Mouse (Mus musculus): ENCODE measurements around the gene Stum. TPM values are rescaled to one million over a fixed set of nuclear protein-coding genes. Genes with fewer than 3 reads are reported as not detected.

Stum gene
- polyA plus RNA-seq, 1 experiment from 2014 or later, result 0.31 TPM

GRCm38 (mm10) chr1:180428101-180428712 is 55.1 kb downstream of the Stum start:
- Histone ChIP-seq H3K9me3 (no peaks in the 10 kb centered on the region), H3K27me3 (no peaks in the 10 kb centered on the region), H3K4me1 (peaks cover 26% of the 10 kb centered on the region), H3K27ac (no peak overlapping the region), H3K9ac (no peak overlapping the region), H3K4me2 (peak overlapping the region; percentile 22), H3K36me3 (0 out of 2 replicates have a peak, but pooled peaks cover 6% of the 10 kb centered on the region), H3K4me3 (no peak overlapping the region)
- 15% methylated on average over 9 of the region's 9 CpGs for WGBS
- no peak for ATAC-seq (ENCODE audit: insufficient number of reproducible peaks, insufficient read depth, low FRiP score, low TSS enrichment, low read depth)

- peak overlapping the region; percentile 22 for H3K4me2 ChIP-seq
- H3K4me3 ChIP-seq, result no peak overlapping the region
- ATAC-seq (ENCODE audit: insufficient number of reproducible peaks, insufficient read depth, low FRiP score, low TSS enrichment, low read depth), result no peak
- peaks cover 21% of the 10 kb centered on the region for H3K4me1 ChIP-seq
- no peak overlapping the region for H3K9ac ChIP-seq
- 0 out of 2 replicates have a peak, but pooled peaks cover 6% of the 10 kb centered on the region for H3K36me3 ChIP-seq
- H3K27me3 ChIP-seq, result no peaks in the 10 kb centered on the region
- H3K9me3 ChIP-seq, result no peaks in the 10 kb centered on the region
- 49% methylated on average over 10 of the region's 10 CpGs for WGBS
- H3K27ac ChIP-seq, result no peak overlapping the region
Observed at GRCm38 (mm10) chr1:180427685-180428084, 55.6 kb downstream of the Stum start.

- Histone ChIP-seq H3K27ac (no peak overlapping the region), H3K36me3 (peaks cover 10% of the 10 kb centered on the region), H3K4me3 (no peak overlapping the region), H3K27me3 (no peaks in the 10 kb centered on the region), H3K4me2 (no peak overlapping the region), H3K4me1 (peaks cover 20% of the 10 kb centered on the region), H3K9me3 (no peaks in the 10 kb centered on the region), H3K9ac (no peak overlapping the region)
- ATAC-seq (ENCODE audit: insufficient number of reproducible peaks, insufficient read depth, low FRiP score, low TSS enrichment, low read depth), result no peak
- WGBS, result 84% methylated on average over 6 of the region's 6 CpGs
Observed at GRCm38 (mm10) chr1:180426405-180426804, 56.9 kb downstream of the Stum start.

DNA sequence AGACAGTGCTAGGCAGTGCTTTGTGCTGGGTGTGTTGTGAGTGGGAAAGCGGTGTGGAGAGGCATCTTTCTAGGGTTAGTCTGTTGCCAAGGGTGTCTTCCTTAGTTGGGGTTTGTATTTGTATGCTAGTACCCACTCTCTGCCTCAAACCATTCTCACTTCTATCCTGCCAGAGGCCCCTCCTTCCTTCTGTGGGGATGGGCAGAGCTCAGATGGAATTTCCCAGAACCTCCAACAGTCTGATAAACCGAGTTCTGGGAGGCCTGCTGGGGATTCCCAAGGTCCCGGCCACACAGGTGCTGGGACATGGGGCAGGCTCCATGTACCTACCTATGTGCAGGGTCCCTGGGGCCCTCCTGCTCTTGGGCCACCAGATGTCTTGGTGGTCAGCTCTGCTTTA is 59.4 kb downstream of the Stum start:
- Histone ChIP-seq H3K9ac (no peak overlapping the region), H3K36me3 (peaks cover 34% of the 10 kb centered on the region), H3K9me3 (no peaks in the 10 kb centered on the region), H3K27ac (no peak overlapping the region), H3K27me3 (no peaks in the 10 kb centered on the region), H3K4me3 (no peak overlapping the region), H3K4me1 (peaks cover 28% of the 10 kb centered on the region), H3K4me2 (no peak overlapping the region)
- ATAC-seq (ENCODE audit: insufficient number of reproducible peaks, insufficient read depth, low FRiP score, low TSS enrichment, low read depth), result no peak
- 75% methylated on average over 3 of the region's 3 CpGs for WGBS

DNA sequence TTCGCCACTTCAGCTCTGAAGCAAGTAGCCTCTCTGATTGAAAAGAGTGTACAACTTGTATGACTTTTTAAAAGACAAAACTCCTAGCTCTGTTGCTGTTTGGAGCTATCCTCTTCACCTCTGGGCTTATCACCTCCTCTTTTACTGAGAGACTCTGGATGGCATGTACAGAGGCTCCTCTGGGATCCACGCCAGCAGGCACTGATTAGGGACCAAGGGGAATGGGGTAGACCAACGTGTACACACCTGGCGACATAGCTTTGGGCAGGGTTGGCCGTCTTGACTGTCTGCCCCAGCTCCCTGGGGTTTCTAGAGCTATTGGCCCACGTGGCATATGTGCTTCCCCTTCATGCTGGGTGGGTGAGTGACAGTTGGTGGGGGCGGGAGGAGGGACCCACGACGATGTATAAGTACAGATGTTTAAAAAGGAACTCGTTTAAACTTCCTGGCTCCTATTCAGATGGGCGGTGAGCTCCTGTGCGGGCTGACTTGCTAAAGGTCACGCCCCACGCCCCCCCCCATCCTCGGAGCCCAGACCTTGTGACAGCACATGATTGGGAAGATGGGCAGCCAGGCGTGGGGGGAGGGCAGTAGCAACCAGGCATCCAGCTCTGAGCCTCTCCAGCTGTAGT is 60.2 kb downstream of the Stum start:
- no peak overlapping the region for H3K9ac ChIP-seq
- peaks cover 24% of the 10 kb centered on the region for H3K4me1 ChIP-seq
- H3K27ac ChIP-seq, result no peak overlapping the region
- WGBS, result 53% methylated on average over 16 of the region's 16 CpGs
- no peak overlapping the region for H3K4me3 ChIP-seq
- no peaks in the 10 kb centered on the region for H3K27me3 ChIP-seq
- ATAC-seq (ENCODE audit: insufficient number of reproducible peaks, insufficient read depth, low FRiP score, low TSS enrichment, low read depth), result no peak
- H3K4me2 ChIP-seq, result no peak overlapping the region
- peaks cover 42% of the 10 kb centered on the region for H3K36me3 ChIP-seq
- H3K9me3 ChIP-seq, result no peaks in the 10 kb centered on the region

DNA sequence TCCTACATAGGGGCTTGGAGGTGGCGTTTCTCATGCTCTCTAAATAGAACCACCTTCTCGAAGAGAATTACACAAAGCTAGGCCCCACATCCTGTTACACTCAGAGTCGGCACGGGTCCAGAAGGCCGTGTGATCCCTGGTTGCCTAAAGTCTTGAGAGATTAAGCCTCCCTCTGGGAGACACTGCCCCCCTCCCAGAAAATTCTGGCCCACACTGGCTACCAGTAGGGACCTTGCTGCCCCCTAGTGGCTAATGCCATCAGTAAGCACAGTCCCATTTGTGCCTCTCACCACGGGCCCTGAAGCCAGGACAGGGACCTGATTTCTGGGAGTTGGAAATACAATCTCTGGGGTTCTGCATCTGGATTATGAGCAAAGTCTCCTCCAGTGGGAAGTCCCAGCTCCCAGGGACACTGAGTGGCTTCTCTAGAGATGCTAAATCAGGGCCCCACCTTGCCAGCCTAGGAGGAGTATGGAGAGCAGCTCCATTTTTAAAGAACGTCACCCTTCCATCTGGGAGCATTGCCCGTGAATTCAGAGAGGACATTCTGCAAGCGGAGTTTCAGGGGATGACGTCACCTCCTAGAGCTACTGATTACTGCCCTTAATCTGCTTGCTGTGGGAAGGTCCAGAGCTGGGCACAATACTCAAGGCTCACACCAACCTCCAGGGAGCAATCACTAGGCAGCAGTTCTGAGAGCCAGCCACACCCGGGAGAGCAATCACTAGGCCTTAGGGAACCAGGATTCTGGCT is 61.1 kb downstream of the Stum start:
- Histone ChIP-seq H3K9ac (peak overlapping the region; percentile 7; the same call in 1 of the 2 replicates), H3K4me2 (no peak overlapping the region), H3K27ac (no peak overlapping the region), H3K4me3 (no peak overlapping the region), H3K36me3 (peaks cover 48% of the 10 kb centered on the region), H3K4me1 (peaks cover 15% of the 10 kb centered on the region), H3K27me3 (no peaks in the 10 kb centered on the region), H3K9me3 (no peaks in the 10 kb centered on the region)
- ATAC-seq (ENCODE audit: insufficient number of reproducible peaks, insufficient read depth, low FRiP score, low TSS enrichment, low read depth), result no peak
- WGBS, result 31% methylated on average over 11 of the region's 11 CpGs

DNA sequence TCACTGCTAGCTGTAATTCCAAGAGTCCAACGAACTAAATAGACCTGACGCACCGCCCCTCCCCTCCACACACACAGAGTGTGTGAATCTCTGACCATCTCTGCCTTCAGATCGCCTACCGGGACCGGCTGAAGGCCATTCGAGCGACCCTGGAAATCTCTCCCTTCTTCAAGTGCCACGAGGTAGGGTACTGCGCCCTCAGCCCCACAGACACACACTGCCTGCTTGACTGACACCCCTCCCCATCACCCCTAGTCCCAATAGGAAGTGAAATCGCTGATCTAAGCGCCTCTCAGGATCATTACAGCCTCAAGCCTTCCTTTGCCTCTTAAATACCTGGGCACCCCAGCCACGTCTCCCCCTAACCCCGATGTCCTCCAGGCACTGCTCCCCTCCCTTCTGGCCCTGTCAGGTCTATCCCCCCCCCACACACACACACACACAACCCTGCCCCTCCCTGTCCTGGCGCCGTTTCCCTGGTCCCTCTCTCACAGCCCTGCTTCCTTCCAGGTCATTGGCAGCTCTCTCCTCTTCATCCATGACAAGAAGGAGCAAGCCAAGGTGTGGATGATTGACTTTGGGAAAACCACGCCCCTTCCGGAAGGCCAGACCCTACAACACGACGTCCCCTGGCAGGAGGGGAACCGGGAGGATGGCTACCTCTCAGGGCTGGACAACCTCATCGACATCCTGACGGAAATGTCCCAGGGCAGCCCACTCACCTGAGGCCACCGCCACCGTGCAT is 62.0 kb downstream of the Stum start:
- 60% methylated on average over 25 of the region's 25 CpGs for WGBS
- ATAC-seq (ENCODE audit: insufficient number of reproducible peaks, insufficient read depth, low FRiP score, low TSS enrichment, low read depth), result no peak
- H3K27me3 ChIP-seq, result no peaks in the 10 kb centered on the region
- H3K4me3 ChIP-seq, result no peak overlapping the region
- H3K9ac ChIP-seq, result no peak overlapping the region
- no peaks in the 10 kb centered on the region for H3K9me3 ChIP-seq
- peaks cover 56% of the 10 kb centered on the region for H3K36me3 ChIP-seq
- no peak overlapping the region for H3K27ac ChIP-seq
- no peak overlapping the region for H3K4me2 ChIP-seq
- H3K4me1 ChIP-seq, result peaks cover 15% of the 10 kb centered on the region

DNA sequence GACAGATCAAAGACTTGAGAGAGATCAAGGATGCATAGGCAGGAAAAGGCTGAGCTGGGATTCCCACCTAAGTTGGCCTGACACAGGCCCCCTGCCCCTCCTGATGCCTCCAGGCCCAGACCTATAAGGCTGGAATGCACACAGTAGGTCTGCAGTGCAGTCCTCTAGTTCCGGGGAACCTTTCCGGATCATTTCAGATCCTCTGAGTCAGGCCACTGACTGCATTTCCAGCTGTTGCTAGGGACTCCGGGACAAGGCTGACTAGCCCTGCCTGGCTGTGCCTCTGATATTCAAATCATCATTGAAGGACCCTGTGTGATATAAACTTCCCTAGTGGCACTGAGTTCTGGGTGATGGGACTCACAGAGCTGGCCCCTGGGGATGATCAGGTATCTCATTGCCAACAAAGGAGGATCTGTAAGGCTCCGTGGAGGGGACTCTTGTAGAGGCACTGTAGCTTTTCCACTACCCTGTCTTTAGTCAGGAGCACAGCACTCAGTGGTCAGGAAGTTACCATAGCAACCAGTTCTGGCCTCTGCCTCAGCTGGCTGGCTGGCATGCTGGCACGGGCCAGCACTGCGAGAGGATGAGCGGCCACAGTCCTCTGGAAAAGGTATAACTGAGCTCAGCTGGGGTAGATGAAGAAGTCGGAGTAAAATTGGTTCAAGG is 62.7 kb downstream of the Stum start:
- H3K4me2 ChIP-seq, result no peak overlapping the region
- peak; percentile 52; the same call in 1 of the 2 replicates for ATAC-seq (ENCODE audit: insufficient number of reproducible peaks, insufficient read depth, low FRiP score, low TSS enrichment, low read depth)
- H3K4me1 ChIP-seq, result peaks cover 15% of the 10 kb centered on the region
- H3K27me3 ChIP-seq, result no peaks in the 10 kb centered on the region
- 61% methylated on average over 8 of the region's 8 CpGs for whole genome bisulfite sequencing
- H3K4me3 ChIP-seq, result no peak overlapping the region
- no peak overlapping the region for H3K9ac ChIP-seq
- H3K36me3 ChIP-seq, result peaks cover 62% of the 10 kb centered on the region
- H3K9me3 ChIP-seq, result no peaks in the 10 kb centered on the region
- H3K27ac ChIP-seq, result no peak overlapping the region

DNA sequence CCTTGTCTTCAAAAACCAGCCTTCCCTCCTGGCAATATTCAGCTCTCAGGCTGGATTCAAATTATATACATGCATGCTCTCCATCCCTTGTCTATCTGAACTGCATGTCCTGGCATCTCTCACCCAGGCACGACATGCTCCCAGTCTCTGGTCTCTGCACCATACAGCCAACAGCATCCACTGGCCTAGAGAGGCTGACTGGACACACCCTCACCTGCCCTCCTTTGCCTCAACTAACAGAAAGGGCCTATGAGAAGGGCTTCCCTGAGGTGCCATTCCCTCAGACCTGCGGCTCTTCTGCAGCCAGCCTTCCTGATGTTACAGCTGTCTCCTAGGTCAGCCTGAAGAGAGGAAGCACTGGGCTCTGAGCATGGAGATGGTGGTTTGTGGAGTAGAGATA is 64.2 kb downstream of the Stum start:
- H3K36me3 ChIP-seq, result peaks cover 70% of the 10 kb centered on the region
- H3K9ac ChIP-seq, result no peak overlapping the region
- no peaks in the 10 kb centered on the region for H3K9me3 ChIP-seq
- no peak overlapping the region for H3K4me3 ChIP-seq
- peaks cover 15% of the 10 kb centered on the region for H3K4me1 ChIP-seq
- 88% methylated on average over 2 of the region's 2 CpGs for WGBS
- no peak overlapping the region for H3K4me2 ChIP-seq
- no peak for ATAC-seq (ENCODE audit: insufficient number of reproducible peaks, insufficient read depth, low FRiP score, low TSS enrichment, low read depth)
- no peaks in the 10 kb centered on the region for H3K27me3 ChIP-seq
- H3K27ac ChIP-seq, result no peak overlapping the region

DNA sequence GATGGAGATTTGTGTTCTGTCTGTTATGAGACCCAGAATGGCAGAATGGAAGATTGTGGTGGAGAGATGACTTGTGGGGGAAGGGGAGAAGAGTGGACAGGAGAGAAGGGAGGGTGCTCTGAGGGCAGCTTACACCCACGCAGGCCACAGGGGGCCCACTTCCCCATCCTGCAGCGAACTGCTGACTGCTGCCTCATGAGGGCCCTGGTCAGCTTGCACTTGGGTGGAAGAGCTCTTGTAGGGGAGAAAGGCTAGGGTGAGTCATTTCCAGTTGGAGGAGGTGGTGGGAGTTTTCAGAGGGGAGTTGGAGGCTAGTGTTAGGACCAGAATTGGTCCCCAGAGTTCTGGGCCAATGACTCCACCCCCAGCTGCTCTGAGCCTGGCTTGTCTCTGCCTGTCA is 66.2 kb downstream of the Stum start:
- Histone ChIP-seq H3K4me2 (no peak overlapping the region), H3K4me3 (no peak overlapping the region), H3K9me3 (no peaks in the 10 kb centered on the region), H3K4me1 (peaks cover 15% of the 10 kb centered on the region), H3K9ac (no peak overlapping the region), H3K27ac (no peak overlapping the region), H3K27me3 (no peaks in the 10 kb centered on the region), H3K36me3 (peaks cover 76% of the 10 kb centered on the region)
- no peak for ATAC-seq (ENCODE audit: insufficient number of reproducible peaks, insufficient read depth, low FRiP score, low TSS enrichment, low read depth)
- WGBS, result 72% methylated on average over 2 of the region's 2 CpGs

DNA sequence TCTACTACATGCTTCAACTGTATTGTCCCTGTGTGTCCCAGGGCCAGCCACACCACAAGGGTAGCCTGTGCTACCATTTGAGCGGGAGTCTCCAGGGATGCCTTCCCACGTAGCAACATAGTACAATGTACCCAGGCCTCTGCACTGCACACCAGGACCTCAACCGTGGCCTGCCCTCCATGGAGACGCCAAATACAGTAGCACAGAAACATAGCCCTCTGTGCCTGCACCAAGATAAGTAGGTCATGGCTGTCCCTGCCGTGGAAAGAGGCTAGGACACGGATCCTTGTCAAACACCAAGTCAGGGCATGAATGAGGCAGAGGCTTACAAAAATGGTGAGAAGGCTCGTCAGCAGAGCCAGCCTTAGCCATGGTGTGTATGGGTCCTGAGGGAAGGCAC is 67.5 kb downstream of the Stum start:
- 87% methylated on average over 7 of the region's 7 CpGs for WGBS

More for the DNA sequence above, 67.5 kb downstream of the Stum start:
- Histone ChIP-seq H3K27ac (no peak overlapping the region), H3K9ac (no peak overlapping the region), H3K4me2 (no peak overlapping the region), H3K4me1 (peaks cover 7% of the 10 kb centered on the region; the same call in 1 of the 2 replicates), H3K4me3 (no peak overlapping the region), H3K27me3 (no peaks in the 10 kb centered on the region), H3K36me3 (peaks cover 66% of the 10 kb centered on the region), H3K9me3 (no peaks in the 10 kb centered on the region)
- no peak for ATAC-seq (ENCODE audit: insufficient number of reproducible peaks, insufficient read depth, low FRiP score, low TSS enrichment, low read depth)
